Mouse (Mus musculus): ENCODE measurements around the gene 2610301B20Rik.
"Not testable (repeated sequence)": the region's sequence is repeated elsewhere in the genome, so short reads cannot be mapped to it uniquely, and the experiment has no call there.

The 2610301B20Rik gene

GRCm38 (mm10) chr4:10873920-10874665 lies at the start of gene 2610301B20Rik:
2610301B20Rik (plus strand) TSS chr4:10874498.
- peak; percentile 95 to 97 for DNase-seq (ENCODE audit: low spot score in 2 of 2)

- DNase-seq (ENCODE audit: low spot score in 2 of 2) = no peak
Measured at GRCm38 (mm10) chr4:10833273-10833672, 41.0 kb upstream of the 2610301B20Rik start.

DNA sequence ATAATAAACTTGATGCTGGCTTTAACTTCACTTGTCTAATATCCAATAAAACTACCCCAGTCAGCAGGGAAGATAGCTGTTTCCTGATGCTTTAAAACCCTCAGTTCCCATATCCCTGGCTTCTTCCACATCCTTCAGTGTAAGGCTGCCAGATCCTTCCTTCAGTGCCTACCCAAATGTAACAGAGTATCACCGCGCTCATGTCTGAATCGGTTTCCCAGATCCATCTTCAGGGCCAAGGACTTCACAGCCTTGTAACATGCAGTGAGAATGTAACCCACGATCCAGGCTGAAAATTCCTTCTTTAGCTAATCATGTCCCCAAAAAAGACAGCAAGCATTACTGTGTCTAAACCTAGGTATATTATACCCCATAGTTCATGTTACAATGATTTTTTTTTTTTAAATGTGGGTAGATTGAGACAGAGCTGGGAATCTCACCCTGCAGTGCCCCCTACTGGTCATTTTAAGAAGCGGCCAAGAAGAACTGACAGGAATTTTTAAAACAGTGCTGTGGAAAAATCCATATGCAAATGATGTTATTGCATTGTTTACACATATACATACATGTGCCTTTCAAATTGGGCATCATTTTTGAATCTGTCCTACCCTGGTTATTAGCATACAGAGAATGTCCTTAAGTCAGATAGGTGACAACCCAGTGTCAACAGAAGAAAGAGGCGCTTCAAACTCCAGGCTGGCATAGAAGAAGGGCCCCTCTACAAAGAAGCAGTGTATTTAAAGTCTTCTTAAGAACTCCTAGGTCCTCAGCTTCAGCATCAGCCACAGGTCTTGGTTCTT lies 38.8 kb upstream of the 2610301B20Rik start:
- peak; percentile 37 to 54 for DNase-seq (ENCODE audit: low spot score in 2 of 2)

GRCm38 (mm10) chr4:10845848-10846247 lies 28.4 kb upstream of the 2610301B20Rik start:
- no peak for DNase-seq (ENCODE audit: low spot score in 2 of 2)

DNA sequence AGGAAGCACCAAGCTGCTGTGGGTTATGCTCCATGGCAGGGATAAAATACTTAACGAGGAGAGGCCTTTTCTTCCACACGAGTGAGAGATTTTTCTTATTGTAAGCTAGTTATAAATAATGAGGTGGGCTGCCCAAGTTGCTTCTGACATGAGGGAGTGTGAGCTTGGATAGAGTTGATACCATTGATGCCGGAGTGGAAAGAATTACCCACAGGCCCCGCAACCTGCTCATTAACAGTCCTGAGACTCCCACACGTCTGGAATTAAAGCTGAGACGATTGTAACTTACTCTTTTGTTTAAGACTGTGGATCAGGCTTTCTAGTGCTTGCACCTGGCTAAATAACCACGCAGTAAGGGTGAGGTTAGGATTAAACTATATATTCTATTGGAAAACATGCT lies 24.5 kb upstream of the 2610301B20Rik start:
- no peak for DNase-seq (ENCODE audit: low spot score in 2 of 2)

GRCm38 (mm10) chr4:10851013-10851412 lies 23.3 kb upstream of the 2610301B20Rik start:
- no peak for DNase-seq (ENCODE audit: low spot score in 2 of 2)

- DNase-seq (ENCODE audit: low spot score in 2 of 2) = no peak
Measured at GRCm38 (mm10) chr4:10859174-10859573, 15.1 kb upstream of the 2610301B20Rik start.

GRCm38 (mm10) chr4:10859911-10860581 lies 14.3 kb upstream of the 2610301B20Rik start:
- DNase-seq (ENCODE audit: low spot score in 2 of 2) = peak; percentile 57 to 68

DNA sequence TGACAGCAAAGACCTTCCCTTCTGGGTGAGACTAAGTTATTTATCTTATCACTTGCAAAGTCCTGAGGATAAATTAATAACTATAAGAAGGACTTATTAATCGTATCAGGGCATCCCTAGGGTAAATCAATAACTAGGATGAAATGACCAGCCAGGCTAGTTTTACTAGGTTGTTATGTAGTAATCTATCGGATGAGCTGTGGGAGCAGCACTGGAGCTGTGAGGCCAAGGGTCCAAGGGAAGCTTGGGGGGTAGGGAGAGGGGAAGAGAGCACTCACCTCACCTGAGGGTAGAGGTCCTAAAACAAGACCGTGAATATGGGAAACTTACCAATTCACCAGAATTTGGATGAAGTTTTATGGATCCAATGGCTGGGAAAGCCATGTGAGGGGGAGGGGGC lies 13.5 kb upstream of the 2610301B20Rik start:
- no peak for DNase-seq (ENCODE audit: low spot score in 2 of 2)

DNA sequence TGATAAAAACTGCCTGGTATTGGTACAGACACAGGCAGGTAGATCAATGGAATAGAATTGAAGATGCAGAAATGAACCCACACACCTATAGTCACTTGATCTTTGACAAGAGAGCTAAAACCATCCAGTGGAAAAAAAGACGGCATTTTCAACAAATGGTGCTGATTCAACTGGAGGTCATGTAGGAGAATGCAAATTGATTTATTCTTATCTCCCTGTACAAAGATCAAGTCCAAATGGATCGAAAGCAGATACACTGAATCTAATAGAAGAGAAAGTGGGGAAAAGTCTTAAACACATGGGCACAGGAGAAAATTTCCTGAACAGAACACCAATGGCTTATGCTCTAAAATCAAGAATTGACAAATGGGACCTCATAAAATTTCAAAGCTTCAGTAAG lies 11.4 kb upstream of the 2610301B20Rik start:
- DNase-seq (ENCODE audit: low spot score in 2 of 2) = not testable (repeated sequence)

GRCm38 (mm10) chr4:10872231-10872630 lies 2.1 kb upstream of the 2610301B20Rik start:
- DNase-seq (ENCODE audit: low spot score in 2 of 2) = no peak

- DNase-seq (ENCODE audit: low spot score in 2 of 2) = no peak
Measured at GRCm38 (mm10) chr4:10872685-10873539, 1.4 kb upstream of the 2610301B20Rik start.

- no peak for DNase-seq (ENCODE audit: low spot score in 2 of 2)
Measured at GRCm38 (mm10) chr4:10873549-10873919, 764 bp upstream of the 2610301B20Rik start.

DNA sequence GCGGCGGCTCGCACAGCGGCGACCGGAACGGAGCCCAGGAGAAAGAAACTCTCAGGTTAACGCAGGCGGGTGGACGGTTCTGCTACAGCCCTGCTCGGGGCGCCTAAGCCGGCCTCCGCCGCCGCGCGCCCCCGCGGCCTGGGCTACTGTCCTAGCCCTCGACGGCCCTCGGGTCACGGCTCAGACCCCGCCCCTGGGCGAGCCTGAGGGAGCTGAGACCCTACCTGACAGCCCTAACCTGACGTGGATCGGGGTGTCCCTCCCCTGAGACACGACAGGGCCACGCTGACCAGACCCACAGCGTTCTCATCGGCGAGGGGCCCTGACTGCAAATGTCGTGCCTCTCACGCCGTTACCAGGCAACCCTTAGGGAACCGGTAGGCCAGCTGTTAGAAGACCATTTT lies 422 bp downstream of the 2610301B20Rik start:
- peak; percentile 64 to 66 for DNase-seq (ENCODE audit: low spot score in 2 of 2)

GRCm38 (mm10) chr4:10875407-10875806 lies 1.1 kb downstream of the 2610301B20Rik start:
- DNase-seq (ENCODE audit: low spot score in 2 of 2) = peak; percentile 40 to 45

GRCm38 (mm10) chr4:10877057-10877456 lies 2.8 kb downstream of the 2610301B20Rik start:
- no peak for DNase-seq (ENCODE audit: low spot score in 2 of 2)

GRCm38 (mm10) chr4:10883740-10884408 lies 9.6 kb downstream of the 2610301B20Rik start:
- no peak for DNase-seq (ENCODE audit: low spot score in 2 of 2)

- no peak for DNase-seq (ENCODE audit: low spot score in 2 of 2)
Measured at GRCm38 (mm10) chr4:10888835-10889234, 14.5 kb downstream of the 2610301B20Rik start.

DNA sequence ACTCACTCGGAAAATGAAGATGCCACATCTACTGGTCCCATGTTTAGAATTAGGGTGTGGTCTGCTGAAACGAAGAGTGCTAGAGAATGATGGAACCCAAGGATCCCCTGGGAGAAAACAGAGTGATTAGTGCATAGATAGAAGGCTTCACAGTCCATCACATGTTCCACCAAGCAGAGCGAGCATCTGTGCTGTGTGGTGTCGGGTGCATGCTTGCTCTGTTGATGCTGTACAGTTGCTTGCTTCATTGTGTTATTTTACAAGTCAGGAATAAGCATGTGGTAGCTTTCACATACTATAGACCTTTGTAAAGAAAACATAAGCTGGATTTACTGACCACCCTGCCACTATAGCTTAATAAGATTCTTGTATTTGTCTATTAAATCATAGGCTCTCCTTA lies 22.0 kb downstream of the 2610301B20Rik start:
- no peak for DNase-seq (ENCODE audit: low spot score in 2 of 2)

- no peak for DNase-seq (ENCODE audit: low spot score in 2 of 2)
Measured at GRCm38 (mm10) chr4:10896859-10897258, 22.6 kb downstream of the 2610301B20Rik start.

Data from right cerebral cortex, postnatal 10 days (tissue).